Comparison of ENCODE assay signal across 8 mouse cellular contexts in genomic region chr10:85102247-85103084, GRCm38 (mm10). TPM values are rescaled to one million over a fixed set of nuclear protein-coding genes. Genes with fewer than 3 reads are reported as not detected.
DNase-seq lines count a peak whose midpoint lies in the region; ATAC-seq and TF ChIP-seq lines count a peak whose summit lies in the region.

Gene Fhl4 (minus strand): TSS chr10:85102495.
Gene Tmem263 (plus strand): TSS chr10:85102627.

- no peak for TF ChIP-seq RAD21 in MEL (IDR thresholded peaks at IDR 0.05; ENCODE audit: low read depth, low read length)

- H3K4me1 ChIP-seq in MEL (ENCODE audit: control insufficient read depth in 1 of 2, insufficient read depth in 2 of 2, low read length in 2 of 2) = peaks cover 4 to 6% of the 10 kb centered on the region in 2 experiments; a peak in 2 of 4 replicates
- peaks cover 16% of the 10 kb centered on the region for H3K4me1 ChIP-seq in forebrain, embryonic 16.5 days (replicated peaks; ENCODE audit: control insufficient read depth, insufficient read depth, low read length)
- H3K4me1 ChIP-seq in lung, adult 2 months (ENCODE audit: control insufficient read depth, insufficient read depth, low read length) = peaks cover 6% of the 10 kb centered on the region; the same call in 1 of the 2 replicates
- H3K4me1 ChIP-seq in neural tube, embryonic 15.5 days = peaks cover 24% of the 10 kb centered on the region

- peak within 1 kb of the TSS; percentile 84 for H3K27ac ChIP-seq in MEL (ENCODE audit: control insufficient read depth, low read depth, low read length)
- H3K27ac ChIP-seq in forebrain, embryonic 16.5 days (ENCODE audit: low read length) = peak within 1 kb of the TSS; percentile 81
- H3K27ac ChIP-seq in layer of hippocampus, adult 2 months = peak within 1 kb of the TSS; percentile 94
- peak within 1 kb of the TSS; percentile 88 for H3K27ac ChIP-seq in neural tube, embryonic 15.5 days (replicated peaks)

- peak within 1 kb of the TSS; percentile 79 to 97 for H3K4me3 ChIP-seq in MEL (ENCODE audit: control insufficient read depth in 1 of 2, insufficient read depth in 1 of 2, low read depth in 2 of 2, low read length in 2 of 2)
- peak within 1 kb of the TSS; percentile 100 for H3K4me3 ChIP-seq in forebrain, embryonic 16.5 days (replicated peaks; ENCODE audit: low read length)
- peak within 1 kb of the TSS; percentile 95 for H3K4me3 ChIP-seq in layer of hippocampus, adult 2 months
- H3K4me3 ChIP-seq in lung, adult 2 months (replicated peaks; ENCODE audit: extremely low read depth, low read depth, low read length) = peak within 1 kb of the TSS; percentile 91
- peak within 1 kb of the TSS; percentile 98 for H3K4me3 ChIP-seq in neural tube, embryonic 15.5 days (replicated peaks)

- TF ChIP-seq CTCF in MEL (IDR thresholded peaks at IDR 0.05 in 2 of 3, conservative IDR thresholded peaks at IDR 0.05 in 1 of 3; ENCODE audit: control insufficient read depth in 1 of 3, insufficient read depth in 1 of 3, low read depth in 2 of 3, low read length in 3 of 3, poor library complexity in 1 of 3, severe bottlenecking in 1 of 3) = no peak
- TF ChIP-seq CTCF in layer of hippocampus, adult 2 months (conservative IDR thresholded peaks at IDR 0.05) = no peak
- TF ChIP-seq CTCF in lung, adult 2 months (IDR thresholded peaks at IDR 0.05; ENCODE audit: insufficient read depth, low read length) = no peak

- peak within 1 kb of the TSS; percentile 91 for H3K9ac ChIP-seq in MEL (ENCODE audit: control insufficient read depth, low read depth, low read length, poor library complexity, severe bottlenecking)
- H3K9ac ChIP-seq in forebrain, embryonic 16.5 days (replicated peaks; ENCODE audit: low read depth, low read length) = peak within 1 kb of the TSS; percentile 94
- peak within 1 kb of the TSS; percentile 96 for H3K9ac ChIP-seq in neural tube, embryonic 15.5 days (replicated peaks)

- WGBS in forebrain, embryonic 16.5 days = under 1% methylated on average over 66 of the region's 96 CpGs
- under 1% methylated on average over 88 of the region's 96 CpGs for WGBS in lung, adult 2 months
- under 1% methylated on average over 90 of the region's 96 CpGs for WGBS in neural tube, embryonic 15.5 days

- intact Hi-C loops in heart, postnatal 36 days (cut with DNase I) = loop anchor here (2.0 to 5.0 kb wide), 2 partner anchors 24 to 180 kb away; no protein-coding TSS in a partner anchor

- peak; percentile 92 for DNase-seq in MEL (ENCODE audit: low read depth, low spot score)
- peak; percentile 69 to 83 for DNase-seq in cerebellum, adult 18-20 months
- DNase-seq in heart, postnatal 36 days = peak; percentile 81 to 85
- peak; percentile 52 to 66 for DNase-seq in layer of hippocampus, adult 2 months (ENCODE audit: low spot score in 2 of 2)
- DNase-seq in lung, adult 2 months = peak; percentile 72
- DNase-seq in testis, postnatal 14 days (ENCODE audit: low spot score) = peak; percentile 90

- peak; percentile 31 to 88; a peak in 3 of 4 replicates for TF ChIP-seq POLR2A in MEL (IDR thresholded peaks at IDR 0.05; ENCODE audit: control insufficient read depth in 1 of 2, insufficient read depth in 1 of 2, low read depth in 1 of 2, low read length in 2 of 2, poor library complexity in 1 of 2)
- TF ChIP-seq POLR2A in lung, adult 2 months (IDR thresholded peaks at IDR 0.05; ENCODE audit: borderline replicate concordance, extremely low read depth, low read depth, low read length) = peak; percentile 69; the same call in 1 of the 2 replicates

- H3K9me3 ChIP-seq in MEL (replicated peaks; ENCODE audit: insufficient read depth, low read length) = no peaks in the 10 kb centered on the region
- H3K9me3 ChIP-seq in forebrain, embryonic 16.5 days (ENCODE audit: control insufficient read depth, low read length) = no peaks in the 10 kb centered on the region
- no peaks in the 10 kb centered on the region for H3K9me3 ChIP-seq in neural tube, embryonic 15.5 days (replicated peaks)

- H3K4me2 ChIP-seq in forebrain, embryonic 16.5 days (ENCODE audit: low read length) = peak within 1 kb of the TSS; percentile 95
- H3K4me2 ChIP-seq in neural tube, embryonic 15.5 days = peak within 1 kb of the TSS; percentile 94

- ATAC-seq in forebrain, embryonic 16.5 days = peak; percentile 96
- peak; percentile 97 for ATAC-seq in neural tube, embryonic 15.5 days (ENCODE audit: low FRiP score)

- H3K36me3 ChIP-seq in MEL (ENCODE audit: control insufficient read depth in 1 of 2, insufficient read depth in 2 of 2, low read length in 2 of 2) = peaks cover 0 to 16% of the 10 kb centered on the region in 2 experiments; a peak in 2 of 4 replicates
- H3K36me3 ChIP-seq in forebrain, embryonic 16.5 days (ENCODE audit: control insufficient read depth, insufficient read depth) = no peaks in the 10 kb centered on the region
- H3K36me3 ChIP-seq in neural tube, embryonic 15.5 days = no peaks in the 10 kb centered on the region

- H3K27me3 ChIP-seq in MEL (ENCODE audit: control insufficient read depth in 1 of 2, insufficient read depth in 2 of 2, low read length in 2 of 2) = no peaks in the 10 kb centered on the region
- no peaks in the 10 kb centered on the region for H3K27me3 ChIP-seq in forebrain, embryonic 16.5 days (replicated peaks; ENCODE audit: control insufficient read depth, insufficient read depth, low read length)
- H3K27me3 ChIP-seq in neural tube, embryonic 15.5 days (replicated peaks) = no peaks in the 10 kb centered on the region

- peaks cover 21% of the 10 kb centered on the region for H3K79me2 ChIP-seq in MEL (ENCODE audit: control insufficient read depth, insufficient read depth, low read length, poor library complexity)

- TF ChIP-seq EP300 in MEL (IDR thresholded peaks at IDR 0.05; ENCODE audit: low read depth in 1 of 2, low read length in 2 of 2) = no peak

TF ChIP-seq in MEL, 35 proteins besides CTCF, POLR2A, EP300 and RAD21:
- peak; percentile 71 for TF ChIP-seq NRF1 (IDR thresholded peaks at IDR 0.05; ENCODE audit: insufficient read depth, low read depth, low read length, poor library complexity, severe bottlenecking)
- TF ChIP-seq NELFE (IDR thresholded peaks at IDR 0.05; ENCODE audit: low read depth, low read length) = peak; percentile 77
- no peak for TF ChIP-seq TBP (IDR thresholded peaks at IDR 0.05; ENCODE audit: low read depth, low read length)
- peak; percentile 9; the same call in 1 of the 2 replicates for TF ChIP-seq ETS1 (IDR thresholded peaks at IDR 0.05; ENCODE audit: low read depth, low read length)
- 0 out of 2 replicates have a peak, but pooled peaks have one; percentile 42 for TF ChIP-seq ZMIZ1 (IDR thresholded peaks at IDR 0.05; ENCODE audit: low read depth, low read length)
- TF ChIP-seq MXI1 (IDR thresholded peaks at IDR 0.05; ENCODE audit: low read depth, low read length) = peak; percentile 30
- no peak for TF ChIP-seq MAX (IDR thresholded peaks at IDR 0.05; ENCODE audit: low read length)
- peak; percentile 71 for TF ChIP-seq MAZ (IDR thresholded peaks at IDR 0.05; ENCODE audit: low read depth, low read length)
- TF ChIP-seq MYB (IDR thresholded peaks at IDR 0.05; ENCODE audit: low read depth, low read length) = no peak
- 0 out of 2 replicates have a peak, but pooled peaks have one; percentile 51 for TF ChIP-seq POLR2AphosphoS2 (IDR thresholded peaks at IDR 0.05; ENCODE audit: low read length)
- TF ChIP-seq HCFC1 (IDR thresholded peaks at IDR 0.05; ENCODE audit: low read depth, low read length) = peak; percentile 68
- TF ChIP-seq SIN3A (IDR thresholded peaks at IDR 0.05; ENCODE audit: low read length) = peak; percentile 50; the same call in 1 of the 2 replicates

RNA-seq across cellular contexts. Expression of gene Fhl4, which starts in this region (rescaled TPM):
- 0.69 TPM in 2 replicates for total RNA-seq in MEL (2012; rRNA removed)
- under 1 TPM in 1 of 2 experiments, not detected in 1; 0.63 TPM for polyA plus RNA-seq in MEL (2012; ENCODE audit: insufficient read depth in 1 of 2, insufficient read length in 2 of 2, low read depth in 1 of 2, low replicate concordance in 2 of 2, missing spikeins in 1 of 2)
- 2.2 and 2.7 TPM in 2 replicates for polyA plus RNA-seq in forebrain, embryonic 16.5 days (2015; fragmentation: Nextera tagmentation; extraction: Ambion mirVana)
- under 1 TPM; 0.35 to 0.61 TPM for total RNA-seq in heart, postnatal 36 days (2021)
- total RNA-seq in layer of hippocampus, adult 2 months (2021) = under 1 TPM; 0.87 to 0.98 TPM
- polyA plus RNA-seq in lung, adult 2 months (2012; rRNA removed) = 0.14 and 0.22 TPM in 2 replicates
- polyA plus RNA-seq in neural tube, embryonic 15.5 days (2015; fragmentation: Nextera tagmentation; extraction: Ambion mirVana) = 1.6 and 2.2 TPM in 2 replicates

RNA-seq across cellular contexts. Expression of gene Tmem263, which starts in this region (rescaled TPM):
- 15.7 and 16.0 TPM in 2 replicates for total RNA-seq in MEL (2012; rRNA removed)
- 10 to 100 TPM in 1 of 2 experiments, not detected in 1; 11.8 TPM for polyA plus RNA-seq in MEL (2012; ENCODE audit: insufficient read depth in 1 of 2, insufficient read length in 2 of 2, low read depth in 1 of 2, low replicate concordance in 2 of 2, missing spikeins in 1 of 2)
- 63.0 and 65.9 TPM in 2 replicates for polyA plus RNA-seq in forebrain, embryonic 16.5 days (2015; fragmentation: Nextera tagmentation; extraction: Ambion mirVana)
- 10 to 100 TPM; 14.8 to 16.0 TPM for total RNA-seq in heart, postnatal 36 days (2021)
- total RNA-seq in layer of hippocampus, adult 2 months (2021) = 10 to 100 TPM; 27.8 to 30.1 TPM
- 3.6 and 5.9 TPM in 2 replicates for polyA plus RNA-seq in lung, adult 2 months (2012; rRNA removed)
- 52.9 and 59.0 TPM in 2 replicates for polyA plus RNA-seq in neural tube, embryonic 15.5 days (2015; fragmentation: Nextera tagmentation; extraction: Ambion mirVana)

Comparison
In these comparisons a context has a peak if more than half of its experiments do, and no peak if none do; other contexts are left out.
1. Peak in every context shown above with its lines: DNase-seq, ATAC-seq, H3K4me3 ChIP-seq and H3K27ac ChIP-seq.